Mouse (Mus musculus): ENCODE results near the gene Adra1b. TPM values are rescaled to one million over a fixed set of nuclear protein-coding genes. Genes with fewer than 3 reads are reported as not detected.

Adra1b gene
- 1.3 TPM for polyA plus RNA-seq (2014; fragmentation: Illumina TruSeq; extraction: RNeasy Lipid Tissue Mini Kit (QIAGEN cat#74804); ENCODE audit: low read depth, low replicate concordance)

DNA sequence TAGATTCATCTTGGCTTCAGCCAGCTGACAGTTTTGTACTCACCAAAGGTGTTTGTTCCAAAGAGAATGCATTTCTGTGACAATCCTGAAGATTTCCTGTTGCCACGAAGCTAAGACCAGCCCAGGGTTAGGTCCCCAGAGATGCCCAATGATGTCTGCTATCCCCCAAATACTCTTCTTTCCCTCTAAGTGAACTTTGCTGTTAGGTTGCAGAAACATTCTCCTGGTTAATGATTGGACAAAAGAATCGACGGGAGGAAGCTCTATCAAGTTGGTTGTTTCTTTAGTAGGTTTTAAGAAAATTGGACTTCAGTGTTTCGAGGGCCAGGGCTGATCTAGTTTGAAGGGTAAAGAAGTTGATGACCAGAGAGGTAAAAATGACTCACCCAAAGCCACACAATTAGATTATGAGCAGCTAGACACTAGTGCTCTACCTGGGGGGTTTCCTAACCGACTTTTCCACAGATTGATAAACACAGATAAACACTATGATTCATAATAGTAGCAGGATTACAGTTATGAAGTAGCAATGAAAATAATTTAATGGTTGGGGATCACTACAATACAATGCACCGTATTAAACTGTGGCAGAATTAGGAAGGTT is at the start of gene Adra1b:
Gene Adra1b (minus strand): TSS at position 160 of the 604 bp plus-strand sequence.

DNA sequence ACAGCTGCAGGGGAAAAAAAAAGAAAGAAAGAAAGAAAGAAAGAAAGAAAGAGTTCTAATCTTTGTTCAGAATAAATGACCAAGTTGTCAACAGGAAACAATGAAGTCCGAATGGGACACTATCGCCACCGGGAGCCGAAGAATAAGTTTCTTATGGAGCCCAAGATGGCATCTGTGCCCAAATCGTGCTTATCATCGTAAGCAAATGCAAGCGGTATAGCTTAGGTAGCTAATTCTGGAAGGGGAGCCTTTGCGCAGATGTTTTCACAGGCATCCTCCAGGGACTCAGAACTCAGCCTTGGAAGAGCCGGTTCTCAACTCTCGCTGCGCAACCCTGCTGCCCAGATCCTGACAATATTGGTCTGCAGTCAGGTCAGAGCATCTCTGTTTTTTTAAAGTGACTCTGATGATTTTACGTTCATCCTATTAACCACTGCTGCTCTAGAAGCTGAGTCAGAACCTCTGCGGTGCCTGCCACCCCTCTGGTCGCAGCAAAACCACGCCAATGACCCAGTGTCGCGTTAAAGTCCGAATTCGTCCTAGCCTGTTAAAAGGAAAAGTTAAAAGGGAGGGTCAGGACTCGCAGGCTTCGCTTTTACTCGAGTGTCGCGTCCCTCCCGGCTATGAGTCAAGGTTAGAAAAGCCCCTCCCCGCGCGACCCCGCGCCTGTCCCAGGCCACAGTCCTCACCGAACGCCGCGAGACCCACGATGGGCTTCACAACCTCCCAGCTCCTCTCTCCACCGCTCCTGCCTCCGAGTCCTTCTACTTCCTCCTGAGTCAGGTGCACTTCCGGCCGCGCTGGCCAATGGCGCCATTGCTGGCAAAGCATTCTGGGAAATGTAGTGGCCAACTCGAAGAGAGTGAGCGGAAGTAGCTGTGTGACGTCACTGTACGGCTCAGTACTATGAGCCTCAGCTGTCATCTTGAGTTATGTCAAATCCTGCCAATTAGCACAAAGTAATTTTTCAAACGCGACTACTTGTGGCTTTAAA is 153.5 kb downstream of the Adra1b start, which contains the start of gene Ttc1:
Gene Ttc1 (minus strand): TSS at position 776 of the 994 bp plus-strand sequence.

Other genes starting within 250 kb of the Adra1b start
- 20.0 TPM for gene Pwwp2a, start 219.2 kb downstream of the Adra1b start, polyA plus RNA-seq (2014; fragmentation: Illumina TruSeq; extraction: RNeasy Lipid Tissue Mini Kit (QIAGEN cat#74804); ENCODE audit: low read depth, low replicate concordance)
- 39.5 TPM for gene Ttc1, start 153.2 kb downstream of the Adra1b start, polyA plus RNA-seq (2014; fragmentation: Illumina TruSeq; extraction: RNeasy Lipid Tissue Mini Kit (QIAGEN cat#74804); ENCODE audit: low read depth, low replicate concordance)